Mouse (Mus musculus) spleen, adult 2 months (tissue): ENCODE data around the gene Zdhhc1. TPM values are rescaled to one million over a fixed set of nuclear protein-coding genes. Genes with fewer than 3 reads are reported as not detected.

ENCODE experiments used
- DNase-seq, 2 experiments: peaks; one replicate each; pipeline versions ENCODE4 v3.0.0 to v3.0.0-alpha.2; 2012 to 2021; ENCODE audit warnings: low spot score in 2 of 2, low read depth in 1 of 2
- H3K27ac ChIP-seq: fragments of 200-500 bp; 2 replicates; pipeline ENCODE4 v1.5.1; 2012; ENCODE audit warnings: low read length, inconsistent platforms; ENCODE audit not compliant: insufficient read depth
- H3K27me3 ChIP-seq: fragments of 200-500 bp; 2 replicates; pipeline ENCODE4 v1.6.1; 2012; ENCODE audit warnings: mild to moderate bottlenecking, moderate library complexity, low read length, inconsistent platforms; ENCODE audit not compliant: control insufficient read depth, insufficient read depth
- H3K36me3 ChIP-seq: fragments of 200-500 bp; 2 replicates; pipeline ENCODE4 v1.6.1; 2012; ENCODE audit warnings: mild to moderate bottlenecking, low read length, inconsistent platforms; ENCODE audit not compliant: control insufficient read depth, insufficient read depth
- H3K4me1 ChIP-seq: fragments of 200-500 bp; 2 replicates; pipeline ENCODE4 v1.6.1; 2011; ENCODE audit warnings: inconsistent platforms; ENCODE audit not compliant: control insufficient read depth, insufficient read depth, insufficient read length
- H3K4me3 ChIP-seq: fragments of 200-500 bp; 2 replicates; pipeline ENCODE4 v1.5.1; 2011; ENCODE audit warnings: mild to moderate bottlenecking, inconsistent platforms; ENCODE audit not compliant: insufficient read depth, insufficient read length; ENCODE audit errors: extremely low read depth
- CTCF ChIP-seq: fragments of 200-500 bp; IDR thresholded peaks from 2 replicates; pipeline ENCODE4 v1.5.1; 2011; ENCODE audit warnings: mild to moderate bottlenecking, inconsistent platforms; ENCODE audit not compliant: insufficient read depth, insufficient read length, insufficient replicate concordance; ENCODE audit errors: extremely low read depth
- POLR2A ChIP-seq: fragments of 200-500 bp; IDR thresholded peaks from 2 replicates; pipeline ENCODE4 v1.6.1; 2011; ENCODE audit warnings: low read depth, low read length, inconsistent platforms
- WGBS: fragments of 180-500 bp; shearing (Covaris S2); methylation state at CpG from one replicate; pipeline ENCODE4 v1.1.7; 2018; 5-methylcytosine and 5-hydroxymethylcytosine counted together
- polyA plus RNA-seq: library from polyadenylated mRNA; depleted of rRNA; stranded (reverse); fragments of >200 nt; gene quantifications from 2 replicates; pipeline ENCODE4 v1.2.3, GENCODE M21; 2012

Gene Zdhhc1
- polyA plus RNA-seq, 1 experiment, result 15.3 TPM

DNA sequence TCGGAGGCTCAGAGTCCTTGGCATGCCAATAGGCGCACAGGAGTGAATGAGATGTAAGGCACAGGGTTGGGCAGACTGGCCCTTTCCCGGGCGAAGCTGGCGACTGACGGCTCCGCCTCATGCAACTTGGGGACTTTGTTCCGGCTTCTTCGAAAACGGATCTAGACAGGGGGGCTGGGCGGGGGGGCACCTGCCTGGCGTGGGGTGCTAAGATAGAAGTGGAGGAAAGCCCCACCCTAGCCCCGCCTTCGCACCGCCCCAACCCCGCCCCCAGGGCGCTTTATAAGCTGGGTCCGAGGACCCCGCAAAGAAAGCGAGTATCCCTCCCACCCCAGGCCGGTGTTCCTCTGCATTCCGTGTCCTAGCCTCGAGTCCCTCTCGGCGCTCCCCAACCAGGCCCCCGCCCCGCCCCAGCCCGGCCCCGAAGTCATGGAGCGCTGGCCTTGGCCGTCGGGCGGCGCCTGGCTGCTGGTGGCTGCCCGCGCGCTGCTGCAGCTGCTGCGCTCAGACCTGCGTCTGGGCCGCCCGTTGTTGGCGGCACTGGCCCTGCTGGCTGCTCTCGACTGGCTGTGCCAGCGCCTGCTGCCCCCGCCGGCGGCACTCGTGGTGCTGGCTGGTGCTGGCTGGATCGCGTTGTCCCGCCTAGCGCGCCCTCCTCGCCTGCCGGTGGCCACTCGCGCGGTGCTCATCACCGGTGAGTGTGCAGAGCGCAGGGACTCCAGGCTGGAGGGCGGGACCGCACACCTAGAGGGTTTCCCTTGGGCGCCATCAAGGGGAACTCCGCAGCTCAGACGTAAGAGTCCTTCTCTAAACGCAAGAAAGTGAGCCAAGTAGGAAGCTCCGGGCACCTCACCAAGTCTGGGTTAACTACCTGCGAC is 22.0 kb upstream of the Zdhhc1 start, which contains the start of gene Hsd11b2:
Gene Hsd11b2, plus strand, starts transcription at position 320 of the 878 bp plus-strand sequence.
- peaks cover 6% of the 10 kb centered on the region for H3K4me1 ChIP-seq
- WGBS, result under 1% methylated on average over 68 of the region's 68 CpGs
- H3K4me3 ChIP-seq, result peak within 1 kb of the TSS; percentile 56
- H3K36me3 ChIP-seq, result peaks cover 8% of the 10 kb centered on the region
- peaks cover 6% of the 10 kb centered on the region; the same call in 1 of the 2 replicates for H3K27me3 ChIP-seq
- H3K27ac ChIP-seq, result no peak within 1 kb of the TSS
- no peak for TF ChIP-seq CTCF
- no peak for TF ChIP-seq POLR2A
- DNase-seq, result peak; percentile 42 to 45

DNA sequence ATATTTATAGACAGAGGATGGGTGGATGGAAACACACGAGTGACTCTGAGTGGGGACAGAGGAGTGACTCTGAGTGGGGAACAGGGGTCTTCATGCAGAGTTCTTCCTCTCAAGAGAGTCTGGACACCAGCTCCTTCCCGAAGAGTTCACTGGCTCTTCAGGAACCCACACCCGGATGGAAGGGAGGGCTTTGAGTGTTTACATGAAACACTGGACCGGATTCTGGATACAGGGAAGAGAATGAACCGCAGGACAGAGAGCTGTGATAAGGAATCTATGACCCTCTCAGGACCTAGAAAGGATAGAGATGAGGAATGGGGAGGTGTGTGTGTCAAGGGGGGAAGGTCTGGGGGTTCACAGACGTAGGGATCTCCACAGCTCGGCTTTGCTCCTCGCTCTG is 20.6 kb upstream of the Zdhhc1 start:
- Histone ChIP-seq H3K36me3 (peaks cover under 1% of the 10 kb centered on the region), H3K27ac (no peak overlapping the region), H3K27me3 (peaks cover 6% of the 10 kb centered on the region; the same call in 1 of the 2 replicates), H3K4me1 (peaks cover 6% of the 10 kb centered on the region), H3K4me3 (no peak overlapping the region)
- TF ChIP-seq POLR2A (no peak), CTCF (no peak)
- 61% methylated on average over 8 of the region's 8 CpGs for WGBS
- DNase-seq, result no peak

DNA sequence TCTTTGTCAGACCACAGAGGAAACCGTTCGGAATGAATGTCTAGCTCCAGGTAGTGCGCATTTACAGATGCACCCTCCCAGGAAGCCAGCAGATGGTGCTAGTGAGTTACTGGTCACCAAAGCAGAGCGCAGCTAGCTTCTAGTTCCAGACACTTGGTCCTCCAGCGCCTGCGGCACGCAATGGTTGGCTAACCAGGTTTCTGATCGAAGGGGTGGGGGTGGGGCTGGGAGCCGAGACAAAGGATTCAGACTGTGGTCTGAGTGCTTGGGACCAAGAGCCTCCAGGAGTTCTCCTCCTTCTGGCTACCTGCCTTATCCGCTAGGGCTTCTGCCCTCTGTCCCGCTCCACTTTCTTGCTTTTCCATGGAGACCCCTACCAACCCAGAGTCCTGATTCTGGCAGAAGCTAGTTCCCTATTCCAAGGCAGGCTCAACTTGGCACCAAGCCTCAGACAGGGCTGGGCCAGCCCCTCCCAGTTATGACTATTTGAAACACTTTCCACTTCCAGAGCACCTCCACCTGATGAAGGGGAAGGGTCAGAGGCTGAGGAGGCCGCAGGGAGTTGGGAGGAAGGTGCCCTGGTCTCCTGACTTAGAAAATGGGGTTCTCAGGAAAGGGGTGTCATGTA is 19.4 kb upstream of the Zdhhc1 start:
- Histone ChIP-seq H3K36me3 (no peaks in the 10 kb centered on the region), H3K4me3 (no peak overlapping the region), H3K27me3 (peaks cover 6% of the 10 kb centered on the region; the same call in 1 of the 2 replicates), H3K27ac (no peak overlapping the region), H3K4me1 (peaks cover 6% of the 10 kb centered on the region)
- TF ChIP-seq CTCF (peak; percentile 84; the same call in 1 of the 2 replicates), POLR2A (no peak)
- DNase-seq, result peak; percentile 29 to 61
- 18% methylated on average over 12 of the region's 12 CpGs for WGBS

DNA sequence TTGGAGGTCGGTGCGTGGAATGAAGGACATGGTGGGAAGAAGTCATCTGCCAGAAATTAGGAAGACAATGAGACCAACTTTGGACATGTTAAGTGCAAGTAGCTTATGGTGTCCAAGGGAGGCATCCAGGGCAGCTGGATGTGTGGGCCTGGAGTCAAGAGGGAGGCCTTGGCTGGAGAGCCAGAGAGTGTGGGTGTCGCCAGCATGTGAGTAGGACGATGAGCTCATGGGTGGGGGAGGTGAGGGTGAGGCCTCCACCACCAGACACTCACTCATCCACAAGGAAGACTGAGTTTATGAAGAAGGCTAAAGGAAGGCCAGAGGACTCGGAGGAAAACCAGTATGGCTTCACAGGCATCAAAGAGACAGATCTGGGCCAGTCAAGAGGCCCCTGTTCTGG is 18.0 kb upstream of the Zdhhc1 start:
- Histone ChIP-seq H3K36me3 (no peaks in the 10 kb centered on the region), H3K4me1 (peaks cover 6% of the 10 kb centered on the region), H3K27ac (no peak overlapping the region), H3K27me3 (peaks cover 6% of the 10 kb centered on the region; the same call in 1 of the 2 replicates), H3K4me3 (no peak overlapping the region)
- no peak for TF ChIP-seq CTCF
- TF ChIP-seq POLR2A, result no peak
- WGBS, result 76% methylated on average over 5 of the region's 5 CpGs
- DNase-seq, result no peak

DNA sequence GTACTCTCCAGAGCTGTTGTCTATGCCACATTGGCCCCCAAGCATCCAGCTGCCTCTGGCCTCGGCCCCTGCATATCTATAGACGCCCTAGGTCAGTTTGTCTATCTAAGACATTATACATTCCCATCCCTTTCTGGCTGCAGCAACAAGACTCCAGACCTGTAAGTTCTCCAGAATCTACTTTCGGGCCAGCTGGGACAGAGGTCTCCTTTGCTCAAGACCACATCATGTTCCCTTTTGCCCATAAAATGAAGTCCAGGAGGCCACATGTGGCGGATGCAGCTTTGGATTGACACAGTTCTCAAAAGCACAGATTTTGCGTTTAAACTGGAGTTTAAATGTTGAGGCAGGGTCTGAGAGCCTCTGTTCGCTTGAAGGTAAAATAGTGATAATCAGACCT is 17.5 kb upstream of the Zdhhc1 start:
- Histone ChIP-seq H3K36me3 (no peaks in the 10 kb centered on the region), H3K4me1 (peaks cover 6% of the 10 kb centered on the region), H3K4me3 (no peak overlapping the region), H3K27ac (no peak overlapping the region), H3K27me3 (peaks cover 6% of the 10 kb centered on the region; the same call in 1 of the 2 replicates)
- 94% methylated on average over 6 of the region's 6 CpGs for WGBS
- no peak for DNase-seq
- TF ChIP-seq POLR2A (no peak), CTCF (no peak)

DNA sequence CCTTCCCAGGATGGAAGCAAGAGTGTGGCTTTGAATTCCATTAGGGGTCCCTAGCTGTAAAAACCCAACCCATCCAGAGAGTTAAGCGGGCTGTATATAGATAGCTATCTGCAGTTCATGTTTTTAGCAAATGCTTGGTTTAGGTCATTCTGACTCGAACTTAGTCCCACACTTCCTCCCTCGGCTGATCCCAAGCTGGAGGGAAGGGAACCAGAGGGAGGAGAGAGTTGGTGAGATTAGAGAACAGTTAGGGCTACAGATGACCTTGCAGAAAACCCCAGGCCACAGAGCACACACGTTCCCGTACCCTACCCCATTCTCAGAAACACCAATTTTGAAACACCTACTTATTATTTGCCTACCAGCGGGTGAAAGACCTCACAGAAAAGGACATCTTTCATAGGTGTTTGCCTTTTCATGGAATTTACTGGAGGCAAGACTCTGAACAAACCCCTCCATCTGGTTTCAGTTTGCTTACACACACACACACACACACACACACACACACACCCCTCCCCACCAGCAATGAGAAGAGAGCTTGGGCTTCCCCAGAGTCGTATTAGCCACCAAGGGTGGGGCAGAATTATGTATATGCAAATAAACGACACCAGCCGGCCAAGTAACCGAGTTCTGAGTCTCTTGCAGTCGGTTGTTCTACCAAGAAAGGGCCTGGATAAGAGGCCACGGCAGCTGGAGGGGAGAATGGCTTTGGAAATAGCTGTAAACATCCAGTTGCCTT is 13.5 kb upstream of the Zdhhc1 start:
- H3K4me3 ChIP-seq, result no peak overlapping the region
- no peak for DNase-seq
- H3K27ac ChIP-seq, result no peak overlapping the region
- 0 out of 2 replicates have a peak, but pooled peaks cover 2% of the 10 kb centered on the region for H3K27me3 ChIP-seq
- H3K4me1 ChIP-seq, result no peaks in the 10 kb centered on the region
- 50% methylated on average over 12 of the region's 12 CpGs for WGBS
- TF ChIP-seq POLR2A (no peak), CTCF (no peak)
- H3K36me3 ChIP-seq, result no peaks in the 10 kb centered on the region
